Mouse (Mus musculus) embryonic facial prominence, embryonic 15.5 days (tissue): ENCODE data around the gene Unc13d. TPM values are rescaled to one million over a fixed set of nuclear protein-coding genes. Genes with fewer than 3 reads are reported as not detected.

Experiments
- ATAC-seq: fragments of 200-750 bp; cut with Nextera tagmentation; 2 replicates; pipeline ENCODE4 v1.8.0; 2017; ENCODE audit warnings: low read depth, moderate TSS enrichment; ENCODE audit not compliant: insufficient number of reproducible peaks, low FRiP score, low TSS enrichment
- H3K27ac ChIP-seq: fragments of 300-500 bp; sonication (generic); replicated peaks from 2 replicates; pipeline ENCODE4 v1.5.1; 2015; ENCODE audit warnings: mild to moderate bottlenecking, inconsistent platforms
- H3K27me3 ChIP-seq: fragments of 300-500 bp; sonication (generic); 2 replicates; pipeline ENCODE4 v1.6.1; 2015; ENCODE audit warnings: inconsistent platforms
- H3K36me3 ChIP-seq: fragments of 300-500 bp; sonication (generic); 2 replicates; pipeline ENCODE4 v1.6.1; 2015; ENCODE audit warnings: mild to moderate bottlenecking, inconsistent platforms
- H3K4me1 ChIP-seq: fragments of 300-500 bp; sonication (generic); 2 replicates; pipeline ENCODE4 v1.6.1; 2015; ENCODE audit warnings: inconsistent platforms
- H3K4me2 ChIP-seq: fragments of 300-500 bp; sonication (generic); replicated peaks from 2 replicates; pipeline ENCODE4 v1.6.1; 2015; ENCODE audit warnings: mild to moderate bottlenecking, inconsistent platforms
- H3K4me3 ChIP-seq: fragments of 300-500 bp; sonication (generic); replicated peaks from 2 replicates; pipeline ENCODE4 v1.5.1; 2015; ENCODE audit warnings: mild to moderate bottlenecking, inconsistent platforms
- H3K9ac ChIP-seq: fragments of 300-500 bp; sonication (generic); 2 replicates; pipeline ENCODE4 v1.6.1; 2015; ENCODE audit warnings: inconsistent platforms
- H3K9me3 ChIP-seq: fragments of 300-500 bp; sonication (generic); replicated peaks from 2 replicates; pipeline ENCODE4 v1.6.1; 2016; ENCODE audit warnings: inconsistent platforms
- WGBS: fragments of 180-500 bp; shearing (Covaris S2); methylation state at CpG from one replicate; pipeline ENCODE4 v1.1.7; 2015; 5-methylcytosine and 5-hydroxymethylcytosine counted together
- polyA plus RNA-seq: library from polyadenylated mRNA; unstranded; fragments of >200 nt; fragmentation: Nextera tagmentation; extraction: Ambion mirVana; gene quantifications from 2 replicates; pipeline ENCODE4 v1.2.1, GENCODE M21; 2015

The Unc13d gene
- polyA plus RNA-seq, 1 experiment from 2014 or later = 4.8 TPM

- Histone ChIP-seq H3K36me3 (no peaks in the 10 kb centered on the region), H3K4me3 (peak overlapping the region; percentile 50), H3K27me3 (peaks cover 62% of the 10 kb centered on the region), H3K4me1 (peaks cover 61% of the 10 kb centered on the region), H3K9ac (no peak overlapping the region), H3K27ac (peak overlapping the region; percentile 29; the same call in 1 of the 2 replicates), H3K4me2 (peak overlapping the region; percentile 79), H3K9me3 (no peaks in the 10 kb centered on the region)
- no peak for ATAC-seq
- WGBS = 3% methylated on average over 23 of the region's 23 CpGs
These were observed 30.8 kb upstream of the Unc13d start for GRCm38 (mm10) chr11:116108464-116109137.

- Histone ChIP-seq H3K27me3 (peaks cover 62% of the 10 kb centered on the region), H3K4me2 (peak overlapping the region; percentile 79), H3K9ac (0 out of 2 replicates have a peak overlapping the region, but pooled peaks have one; percentile 3), H3K9me3 (no peaks in the 10 kb centered on the region), H3K4me3 (peak overlapping the region; percentile 50), H3K27ac (no peak overlapping the region), H3K4me1 (peaks cover 68% of the 10 kb centered on the region), H3K36me3 (no peaks in the 10 kb centered on the region)
- 17% methylated on average over 19 of the region's 19 CpGs for WGBS
- no peak for ATAC-seq
These were observed 30.1 kb upstream of the Unc13d start for GRCm38 (mm10) chr11:116107777-116108285.

- peak overlapping the region; percentile 50 for H3K4me3 ChIP-seq
- no peaks in the 10 kb centered on the region for H3K36me3 ChIP-seq
- 20% methylated on average over 14 of the region's 14 CpGs for WGBS
- H3K4me2 ChIP-seq = peak overlapping the region; percentile 79
- H3K9ac ChIP-seq = no peak overlapping the region
- H3K9me3 ChIP-seq = no peaks in the 10 kb centered on the region
- no peak overlapping the region for H3K27ac ChIP-seq
- H3K4me1 ChIP-seq = peaks cover 72% of the 10 kb centered on the region
- peaks cover 62% of the 10 kb centered on the region for H3K27me3 ChIP-seq
- ATAC-seq = no peak
These were observed 29.4 kb upstream of the Unc13d start for GRCm38 (mm10) chr11:116106963-116107776.

GRCm38 (mm10) chr11:116106154-116106962 lies 28.6 kb upstream of the Unc13d start:
- Histone ChIP-seq H3K27ac (no peak overlapping the region), H3K27me3 (peaks cover 58% of the 10 kb centered on the region), H3K4me3 (peak overlapping the region; percentile 13; the same call in 1 of the 2 replicates), H3K9ac (no peak overlapping the region), H3K4me1 (peaks cover 80% of the 10 kb centered on the region), H3K9me3 (no peaks in the 10 kb centered on the region), H3K4me2 (peak overlapping the region; percentile 79), H3K36me3 (no peaks in the 10 kb centered on the region)
- no peak for ATAC-seq
- 27% methylated on average over 32 of the region's 32 CpGs for WGBS

- no peak for ATAC-seq
- 86% methylated on average over 2 of the region's 2 CpGs for WGBS
- Histone ChIP-seq H3K9me3 (no peaks in the 10 kb centered on the region), H3K27ac (no peak overlapping the region), H3K4me3 (no peak overlapping the region), H3K36me3 (no peaks in the 10 kb centered on the region), H3K9ac (no peak overlapping the region), H3K4me1 (peaks cover 84% of the 10 kb centered on the region), H3K27me3 (peaks cover 48% of the 10 kb centered on the region), H3K4me2 (no peak overlapping the region)
These were observed 27.3 kb upstream of the Unc13d start for GRCm38 (mm10) chr11:116105065-116105464.

GRCm38 (mm10) chr11:116104006-116104646 lies 26.4 kb upstream of the Unc13d start:
- peak; percentile 64 for ATAC-seq
- H3K27ac ChIP-seq = peak overlapping the region; percentile 80
- H3K4me1 ChIP-seq = peaks cover 76% of the 10 kb centered on the region
- H3K36me3 ChIP-seq = no peaks in the 10 kb centered on the region
- H3K4me3 ChIP-seq = no peak overlapping the region
- 0 out of 2 replicates have a peak overlapping the region, but pooled peaks have one; percentile 3 for H3K4me2 ChIP-seq
- H3K27me3 ChIP-seq = peaks cover 38% of the 10 kb centered on the region
- no peak overlapping the region for H3K9ac ChIP-seq
- WGBS = 30% methylated on average over 14 of the region's 14 CpGs
- no peaks in the 10 kb centered on the region for H3K9me3 ChIP-seq

GRCm38 (mm10) chr11:116103572-116103971 lies 25.8 kb upstream of the Unc13d start:
- H3K4me3 ChIP-seq = no peak overlapping the region
- H3K36me3 ChIP-seq = no peaks in the 10 kb centered on the region
- whole genome bisulfite sequencing = 58% methylated on average over 12 of the region's 12 CpGs
- peaks cover 33% of the 10 kb centered on the region for H3K27me3 ChIP-seq
- peaks cover 73% of the 10 kb centered on the region for H3K4me1 ChIP-seq
- H3K4me2 ChIP-seq = no peak overlapping the region
- no peak for ATAC-seq
- no peak overlapping the region for H3K9ac ChIP-seq
- no peaks in the 10 kb centered on the region for H3K9me3 ChIP-seq
- H3K27ac ChIP-seq = peak overlapping the region; percentile 80

GRCm38 (mm10) chr11:116102472-116102871 lies 24.7 kb upstream of the Unc13d start:
- WGBS = 44% methylated on average over 4 of the region's 4 CpGs
- Histone ChIP-seq H3K4me2 (no peak overlapping the region; the same call in 1 of the 2 replicates), H3K9me3 (no peaks in the 10 kb centered on the region), H3K9ac (no peak overlapping the region), H3K4me1 (peaks cover 62% of the 10 kb centered on the region), H3K4me3 (no peak overlapping the region), H3K27ac (peak overlapping the region; percentile 90), H3K36me3 (no peaks in the 10 kb centered on the region), H3K27me3 (peaks cover 22% of the 10 kb centered on the region)
- ATAC-seq = no peak

- H3K4me3 ChIP-seq = no peak overlapping the region
- H3K4me1 ChIP-seq = peaks cover 57% of the 10 kb centered on the region
- no peak overlapping the region for H3K9ac ChIP-seq
- H3K27ac ChIP-seq = peak overlapping the region; percentile 90
- no peaks in the 10 kb centered on the region for H3K36me3 ChIP-seq
- no peaks in the 10 kb centered on the region for H3K9me3 ChIP-seq
- ATAC-seq = peak; percentile 52
- H3K27me3 ChIP-seq = peaks cover 17% of the 10 kb centered on the region
- H3K4me2 ChIP-seq = peak overlapping the region; percentile 24
- 13% methylated on average over 10 of the region's 11 CpGs for WGBS
These were observed 24.2 kb upstream of the Unc13d start for GRCm38 (mm10) chr11:116101931-116102381.

GRCm38 (mm10) chr11:116100839-116101238 lies 23.1 kb upstream of the Unc13d start:
- peaks cover 5% of the 10 kb centered on the region for H3K27me3 ChIP-seq
- 80% methylated on average over 7 of the region's 7 CpGs for WGBS
- no peak for ATAC-seq
- H3K27ac ChIP-seq = peak overlapping the region; percentile 90
- H3K9ac ChIP-seq = no peak overlapping the region
- no peaks in the 10 kb centered on the region for H3K9me3 ChIP-seq
- no peaks in the 10 kb centered on the region for H3K36me3 ChIP-seq
- H3K4me1 ChIP-seq = peaks cover 45% of the 10 kb centered on the region
- H3K4me2 ChIP-seq = no peak overlapping the region
- H3K4me3 ChIP-seq = no peak overlapping the region
